Mouse (Mus musculus) ES-Bruce4 (cell line): ENCODE measurements at regions not wholly inside any gene's neighbourhood (a gene's known extent, or its start where the extent isn't known, plus 50 kb on each side); places are given as distances from the start of the nearest gene placed in this dataset.

Experiments
- CTCF ChIP-seq: IDR thresholded peaks from one replicate; pipeline ENCODE4 v1.8.1; 2011; ENCODE audit warnings: low read depth, low read length
- EP300 ChIP-seq: IDR thresholded peaks from 2 replicates; pipeline ENCODE4 v1.6.1; 2011; ENCODE audit warnings: low read depth, low read length; ENCODE audit not compliant: insufficient read depth

GRCm38 (mm10) chr11:64313241-64313640 lies 121.9 kb upstream of the Hs3st3a1 start:
- TF ChIP-seq EP300 (no peak), CTCF (no peak)
